Mouse (Mus musculus): ENCODE measurements at regions not wholly inside any gene's neighbourhood (a gene's known extent, or its start where the extent isn't known, plus 50 kb on each side); places are given as distances from the start of the nearest gene placed in this dataset.

- DNase-seq (ENCODE audit: low read depth), result no peak
Observed at GRCm38 (mm10) chr11:71515264-71515663, 234.5 kb upstream of the Wscd1 start.

- DNase-seq (ENCODE audit: low read depth), result no peak
Observed at GRCm38 (mm10) chr11:71517377-71517776, 232.3 kb upstream of the Wscd1 start.

GRCm38 (mm10) chr11:71527691-71528090 is 222.0 kb upstream of the Wscd1 start:
- DNase-seq (ENCODE audit: low read depth), result no peak

GRCm38 (mm10) chr11:71528588-71528987 is 221.1 kb upstream of the Wscd1 start:
- DNase-seq (ENCODE audit: low read depth), result no peak

GRCm38 (mm10) chr11:71541178-71541845 is 208.4 kb upstream of the Wscd1 start:
- DNase-seq (ENCODE audit: low read depth), result no peak

- peak; percentile 1 for DNase-seq (ENCODE audit: low read depth)
Observed at GRCm38 (mm10) chr11:71557412-71557811, 192.3 kb upstream of the Wscd1 start.

- DNase-seq (ENCODE audit: low read depth), result peak; percentile 5
Observed at GRCm38 (mm10) chr11:71564831-71565230, 184.9 kb upstream of the Wscd1 start.

GRCm38 (mm10) chr11:71576801-71577200 is 172.9 kb upstream of the Wscd1 start:
- DNase-seq (ENCODE audit: low read depth), result no peak

GRCm38 (mm10) chr11:71581775-71582174 is 167.9 kb upstream of the Wscd1 start:
- DNase-seq (ENCODE audit: low read depth), result no peak

- DNase-seq (ENCODE audit: low read depth), result no peak
Observed at GRCm38 (mm10) chr11:71591014-71591413, 158.7 kb upstream of the Wscd1 start.

- no peak for DNase-seq (ENCODE audit: low read depth)
Observed at GRCm38 (mm10) chr11:71594250-71594847, 155.4 kb upstream of the Wscd1 start.

GRCm38 (mm10) chr11:71597709-71598108 is 152.0 kb upstream of the Wscd1 start:
- no peak for DNase-seq (ENCODE audit: low read depth)

GRCm38 (mm10) chr11:71610782-71611181 is 138.9 kb upstream of the Wscd1 start:
- no peak for DNase-seq (ENCODE audit: low read depth)

GRCm38 (mm10) chr11:71615526-71615925 is 134.2 kb upstream of the Wscd1 start:
- no peak for DNase-seq (ENCODE audit: low read depth)

GRCm38 (mm10) chr11:71625501-71626191 is 124.1 kb upstream of the Wscd1 start:
- no peak for DNase-seq (ENCODE audit: low read depth)

- no peak for DNase-seq (ENCODE audit: low read depth)
Observed at GRCm38 (mm10) chr11:71636111-71636510, 113.6 kb upstream of the Wscd1 start.

GRCm38 (mm10) chr11:71636785-71637184 is 112.9 kb upstream of the Wscd1 start:
- DNase-seq (ENCODE audit: low read depth), result no peak

- DNase-seq (ENCODE audit: low read depth), result no peak
Observed at GRCm38 (mm10) chr11:71642886-71643285, 106.8 kb upstream of the Wscd1 start.

GRCm38 (mm10) chr11:71651756-71652380 is 97.9 kb upstream of the Wscd1 start:
- no peak for DNase-seq (ENCODE audit: low read depth)

GRCm38 (mm10) chr11:71652381-71652775 is 97.3 kb upstream of the Wscd1 start:
- DNase-seq (ENCODE audit: low read depth), result no peak

- DNase-seq (ENCODE audit: low read depth), result no peak
Observed at GRCm38 (mm10) chr11:71658346-71658745, 91.4 kb upstream of the Wscd1 start.

GRCm38 (mm10) chr11:71670111-71671050 is 79.3 kb upstream of the Wscd1 start:
- DNase-seq (ENCODE audit: low read depth), result no peak

All from 416B (cell line).